Mouse (Mus musculus): ENCODE data around the gene Gm16427.
"Not testable (repeated sequence)": the region's sequence is repeated elsewhere in the genome, so short reads cannot be mapped to it uniquely, and the experiment has no call there.

The Gm16427 gene

GRCm38 (mm10) chr5:93540100-93540499 is at the start of gene Gm16427:
TSS of gene Gm16427 (minus strand) at chr5:93540200.
- not testable (repeated sequence) for DNase-seq
